Mouse (Mus musculus) MEL (cell line): ENCODE measurements around the gene Trmt5.

ENCODE experiments used
- CHD2 ChIP-seq: IDR thresholded peaks from 2 replicates; pipeline ENCODE4 v1.6.1; 2011; ENCODE audit warnings: low read length, improper control_type of control experiment
- CTCF ChIP-seq, 3 experiments: IDR thresholded peaks in 2 of 3; conservative IDR thresholded peaks in 1 of 3; 2 replicates each; pipeline ENCODE4 v1.5.1; 2011 to 2012; ENCODE audit warnings: low read length in 3 of 3, low read depth in 2 of 3, mild to moderate bottlenecking in 2 of 3, improper control_type of control experiment in 1 of 3, inconsistent platforms in 1 of 3, mixed read lengths in 1 of 3, moderate library complexity in 1 of 3; ENCODE audit not compliant: control insufficient read depth in 1 of 3, insufficient read depth in 1 of 3, poor library complexity in 1 of 3, severe bottlenecking in 1 of 3
- ELF1 ChIP-seq: IDR thresholded peaks from 2 replicates; pipeline ENCODE4 v1.6.1; 2014; ENCODE audit warnings: low read depth, mild to moderate bottlenecking, inconsistent platforms, low read length, improper control_type of control experiment, moderate library complexity
- EP300 ChIP-seq, 2 experiments: IDR thresholded peaks; 2 replicates each; pipeline ENCODE4 v1.6.1; 2011; ENCODE audit warnings: improper control_type of control experiment in 2 of 2, low read length in 2 of 2, low read depth in 1 of 2, mild to moderate bottlenecking in 1 of 2
- GABPA ChIP-seq: IDR thresholded peaks from 2 replicates; pipeline ENCODE4 v1.6.1; 2012; ENCODE audit warnings: low read depth, mild to moderate bottlenecking, inconsistent platforms, low read length, improper control_type of control experiment, moderate library complexity
- JUND ChIP-seq: IDR thresholded peaks from 2 replicates; pipeline ENCODE4 v1.6.1; 2011; ENCODE audit warnings: low read depth, mild to moderate bottlenecking, improper control_type of control experiment, low read length
- MEF2A ChIP-seq: IDR thresholded peaks from 2 replicates; pipeline ENCODE4 v1.6.1; 2014; ENCODE audit warnings: low read depth, mild to moderate bottlenecking, inconsistent platforms, low read length, improper control_type of control experiment; ENCODE audit not compliant: poor library complexity, insufficient replicate concordance, severe bottlenecking; ENCODE audit errors: extremely low read depth
- MYC ChIP-seq: IDR thresholded peaks from 2 replicates; pipeline ENCODE4 v1.6.1; 2011; ENCODE audit warnings: low read depth, mild to moderate bottlenecking, low read length, improper control_type of control experiment, moderate library complexity
- POLR2AphosphoS5 ChIP-seq: IDR thresholded peaks from 2 replicates; pipeline ENCODE4 v1.6.1; 2012; ENCODE audit warnings: low read depth, borderline replicate concordance, mild to moderate bottlenecking, inconsistent platforms, low read length, moderate library complexity, mixed read lengths

- no peak for TF ChIP-seq GABPA
- no peak for TF ChIP-seq MYC
- TF ChIP-seq CTCF (IDR thresholded peaks at IDR 0.05 in 2 of 3, conservative IDR thresholded peaks at IDR 0.05 in 1 of 3; ENCODE audit: control insufficient read depth in 1 of 3, insufficient read depth in 1 of 3, low read depth in 2 of 3, low read length in 3 of 3, poor library complexity in 1 of 3, severe bottlenecking in 1 of 3), result no peak
- no peak for TF ChIP-seq JUND
- TF ChIP-seq MEF2A, result no peak
- no peak for TF ChIP-seq POLR2AphosphoS5
- no peak for TF ChIP-seq CHD2
- no peak for TF ChIP-seq ELF1
- no peak for TF ChIP-seq EP300 (IDR thresholded peaks at IDR 0.05; ENCODE audit: low read depth in 1 of 2, low read length in 2 of 2)
These were observed 18.0 kb downstream of the Trmt5 start for GRCm38 (mm10) chr12:73268497-73268896.
